9 mouse cellular contexts compared by ENCODE assay signal in the genomic region with DNA sequence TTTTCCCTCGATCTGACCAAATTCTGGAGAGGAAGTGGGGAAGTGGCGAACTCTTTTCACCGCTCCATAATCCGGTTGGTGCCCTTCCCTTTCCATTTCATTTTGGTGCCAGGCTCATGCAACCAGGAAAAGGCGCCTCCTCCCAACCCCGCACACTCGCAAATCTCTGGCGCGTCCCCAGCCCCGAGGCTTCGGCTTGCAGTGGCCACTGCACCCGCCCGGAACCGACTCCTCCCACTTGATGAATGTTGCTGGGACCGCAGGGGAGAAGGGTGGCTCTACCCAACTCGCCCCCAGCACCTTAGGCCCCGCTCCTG. TPM values are rescaled to one million over a fixed set of nuclear protein-coding genes. Genes with fewer than 3 reads are reported as not detected.
DNase-seq lines count a peak whose midpoint lies in the region; ATAC-seq and TF ChIP-seq lines count a peak whose summit lies in the region.
"Had no signal": no experiment of that assay in that cellular context is flagged by ENCODE, and none has a peak within 500 bp of the region (broad histone marks: within the 10 kb centered on the region; RNA-seq: fewer than 3 reads in every experiment).

No protein-coding gene starts in this region.

- peaks cover 53% of the 10 kb centered on the region for H3K79me2 ChIP-seq in macrophage (ENCODE audit: inconsistent target)

- H3K4me3 ChIP-seq in heart, embryonic 12.5 days: peak overlapping the region; percentile 81
- H3K4me3 ChIP-seq in G1E (ENCODE audit: low read depth, low read length) (peak overlapping the region; percentile 99), macrophage (ENCODE audit: inconsistent target) (peak overlapping the region; percentile 95)
- peak overlapping the region; percentile 75 for H3K4me3 ChIP-seq in forebrain, postnatal 0 days (ENCODE audit: low read depth, low read length)

- peaks cover 5% of the 10 kb centered on the region; the same call in 1 of the 2 replicates for H3K36me3 ChIP-seq in heart, embryonic 12.5 days
- H3K36me3 ChIP-seq in G1E (replicated peaks) (peaks cover 27% of the 10 kb centered on the region), macrophage (ENCODE audit: inconsistent target) (no peaks in the 10 kb centered on the region)
- no peaks in the 10 kb centered on the region for H3K36me3 ChIP-seq in forebrain, postnatal 0 days (ENCODE audit: insufficient read depth)

- no peak for DNase-seq in heart, postnatal 10 days
- no peak for DNase-seq in G1E (ENCODE audit: low spot score)
- no peak for DNase-seq in forebrain, postnatal 0 days
- DNase-seq in urinary bladder, postnatal 10 days (ENCODE audit: low spot score): no peak
- no peak for DNase-seq in thymus, postnatal 14 days
- DNase-seq in gastrocnemius, postnatal 36 days: no peak

- intact Hi-C loops in heart, postnatal 10 days (cut with DNase I): loop anchor here (1.0 kb wide), 1 partner anchor 18 kb away; no protein-coding TSS in a partner anchor
- intact Hi-C loops in gastrocnemius, postnatal 36 days (cut with DNase I): loop anchor here (5.0 kb wide), 1 partner anchor 53 kb away; a partner anchor contains a TSS

- peak overlapping the region; percentile 83 for H3K4me2 ChIP-seq in heart, embryonic 12.5 days
- peak overlapping the region; percentile 79 for H3K4me2 ChIP-seq in forebrain, postnatal 0 days (ENCODE audit: low read depth)

- no peak for ATAC-seq in heart, embryonic 12.5 days (ENCODE audit: insufficient number of reproducible peaks, low FRiP score)
- no peak for ATAC-seq in G1E (ENCODE audit: extremely low read depth, insufficient number of reproducible peaks, low FRiP score, poor library complexity, severe bottlenecking)
- ATAC-seq in forebrain, postnatal 0 days: no peak

- H3K9me3 ChIP-seq in heart, embryonic 12.5 days (replicated peaks): no peaks in the 10 kb centered on the region
- H3K9me3 ChIP-seq in G1E (replicated peaks): 0 out of 2 replicates have a peak, but pooled peaks cover 3% of the 10 kb centered on the region
- no peaks in the 10 kb centered on the region for H3K9me3 ChIP-seq in forebrain, postnatal 0 days (ENCODE audit: low read length)

- H3K27ac ChIP-seq in heart, embryonic 12.5 days (ENCODE audit: poor library complexity, severe bottlenecking): peak overlapping the region; percentile 91
- peak overlapping the region; percentile 93 for H3K27ac ChIP-seq in forebrain, postnatal 0 days (ENCODE audit: low read depth, low read length)
- H3K27ac ChIP-seq in macrophage: peak overlapping the region; percentile 75

- WGBS in heart, embryonic 12.5 days: 0% methylated on average over 17 of the region's 17 CpGs
- under 1% methylated on average over 16 of the region's 17 CpGs for WGBS in forebrain, postnatal 0 days
- 1% methylated on average over 17 of the region's 17 CpGs for WGBS in macrophage (ENCODE audit: missing documents)

- H3K4me1 ChIP-seq in heart, embryonic 12.5 days (replicated peaks): peaks cover 22% of the 10 kb centered on the region
- H3K4me1 ChIP-seq in G1E (ENCODE audit: insufficient read depth, low read depth, low read length): peaks cover 36% of the 10 kb centered on the region
- peaks cover 17% of the 10 kb centered on the region for H3K4me1 ChIP-seq in forebrain, postnatal 0 days (ENCODE audit: insufficient read depth)

- TF ChIP-seq CTCF in G1E (IDR thresholded peaks at IDR 0.05; ENCODE audit: low read depth, low read length): no peak
- TF ChIP-seq CTCF in forebrain, postnatal 0 days (IDR thresholded peaks at IDR 0.05; ENCODE audit: low read depth): no peak

- peak overlapping the region; percentile 89 for H3K9ac ChIP-seq in heart, embryonic 12.5 days
- H3K9ac ChIP-seq in forebrain, postnatal 0 days: peak overlapping the region; percentile 81

- no peaks in the 10 kb centered on the region for H3K27me3 ChIP-seq in heart, embryonic 12.5 days (replicated peaks)
- no peaks in the 10 kb centered on the region for H3K27me3 ChIP-seq in G1E (ENCODE audit: insufficient read depth, low read length)
- H3K27me3 ChIP-seq in forebrain, postnatal 0 days (ENCODE audit: insufficient read depth, low read length): no peaks in the 10 kb centered on the region

RNA-seq across cellular contexts. Expression of a gene that starts 0.7 kb away (rescaled TPM):
- polyA plus RNA-seq in heart, embryonic 12.5 days (2016; fragmentation: Nextera tagmentation; extraction: Ambion mirVana): 27.0 and 29.6 TPM in 2 replicates
- total RNA-seq in heart, postnatal 10 days (2021): 10 to 100 TPM; 16.8 to 17.8 TPM
- total RNA-seq in G1E (2014; fragmentation: Nextera tagmentation): 10.6 and 11.2 TPM in 2 replicates
- 32.1 and 40.1 TPM in 2 replicates for total RNA-seq in G1E (2017)
- 1.7 and 9.0 TPM in 2 replicates for polyA plus RNA-seq in G1E (2012)
- 15.0 and 18.2 TPM in 2 replicates for total RNA-seq in forebrain, postnatal 0 days (2014; rRNA removed)
- polyA plus RNA-seq in forebrain, postnatal 0 days (2015; fragmentation: Nextera tagmentation; extraction: Ambion mirVana): 16.5 and 20.4 TPM in 2 replicates
- total RNA-seq in macrophage (2018; cell fraction: chromatin; rRNA removed): 10 to 100 TPM in 24 of 26 experiments, 1 to 10 TPM in 2; 7.4 to 50.9 (median 32.4) TPM
- 10 to 100 TPM in 4 of 26 experiments, 1 to 10 TPM in 22; 4.6 to 10.9 (median 7.4) TPM for total RNA-seq in macrophage (2018; cell fraction: cytosol; rRNA removed)
- total RNA-seq in macrophage (2018; cell fraction: nucleus; rRNA removed): 10 to 100 TPM in 23 of 26 experiments, 1 to 10 TPM in 3; 6.0 to 41.4 (median 21.2) TPM
- polyA plus RNA-seq in macrophage (2018): 1.3 to 5.1 TPM (median 3.4 TPM) in 3 replicates
- total RNA-seq in gastrocnemius, postnatal 36 days (2021): 10 to 100 TPM in 1 of 2 experiments, 1 to 10 TPM in 1; 9.3 to 12.0 TPM

RNA-seq across cellular contexts. Expression of a gene that starts 0.7 kb away (rescaled TPM):
- polyA plus RNA-seq in heart, embryonic 12.5 days (2016; fragmentation: Nextera tagmentation; extraction: Ambion mirVana): 59.8 and 64.5 TPM in 2 replicates
- total RNA-seq in heart, postnatal 10 days (2021): 10 to 100 TPM; 33.8 to 34.6 TPM
- total RNA-seq in G1E (2014; fragmentation: Nextera tagmentation) (70.3 and 82.1 TPM in 2 replicates), G1E (2017) (28.2 and 29.5 TPM in 2 replicates)
- polyA plus RNA-seq in G1E (2012) (38.6 and 55.3 TPM in 2 replicates), macrophage (2018) (10.2 to 18.9 TPM (median 15.8 TPM) in 3 replicates)
- 29.2 and 30.9 TPM in 2 replicates for total RNA-seq in forebrain, postnatal 0 days (2014; rRNA removed)
- polyA plus RNA-seq in forebrain, postnatal 0 days (2015; fragmentation: Nextera tagmentation; extraction: Ambion mirVana): 45.9 and 46.6 TPM in 2 replicates
- total RNA-seq in macrophage (2018; cell fraction: chromatin; rRNA removed): 10 to 100 TPM; 16.7 to 82.1 (median 48.5) TPM
- 10 to 100 TPM in 23 of 26 experiments, 1 to 10 TPM in 3; 9.2 to 20.8 (median 13.5) TPM for total RNA-seq in macrophage (2018; cell fraction: cytosol; rRNA removed)
- 10 to 100 TPM; 16.2 to 64.4 (median 31.4) TPM for total RNA-seq in macrophage (2018; cell fraction: nucleus; rRNA removed)
- total RNA-seq in gastrocnemius, postnatal 36 days (2021): 10 to 100 TPM in 1 of 2 experiments, 1 to 10 TPM in 1; 6.6 to 10.5 TPM

RNA-seq across cellular contexts. Expression of a gene that starts 17.0 kb away (rescaled TPM):
- polyA plus RNA-seq in heart, embryonic 12.5 days (2016; fragmentation: Nextera tagmentation; extraction: Ambion mirVana): 39.8 and 46.8 TPM in 2 replicates
- total RNA-seq in heart, postnatal 10 days (2021): 10 to 100 TPM; 43.1 to 49.2 TPM
- total RNA-seq in G1E (2014; fragmentation: Nextera tagmentation) (50.8 and 72.4 TPM in 2 replicates), G1E (2017) (80.4 and 99.5 TPM in 2 replicates)
- polyA plus RNA-seq in G1E (2012) (3.6 and 19.9 TPM in 2 replicates), macrophage (2018) (12.7 to 21.9 TPM (median 16.4 TPM) in 3 replicates)
- 106 and 145 TPM in 2 replicates for total RNA-seq in forebrain, postnatal 0 days (2014; rRNA removed)
- 45.0 and 56.9 TPM in 2 replicates for polyA plus RNA-seq in forebrain, postnatal 0 days (2015; fragmentation: Nextera tagmentation; extraction: Ambion mirVana)
- total RNA-seq in macrophage (2018; cell fraction: chromatin; rRNA removed): 100 to 1,000 TPM in 21 of 26 experiments, 10 to 100 TPM in 5; 75.1 to 226 (median 155) TPM
- total RNA-seq in macrophage (2018; cell fraction: cytosol; rRNA removed): 10 to 100 TPM; 16.1 to 28.3 (median 21.0) TPM
- total RNA-seq in macrophage (2018; cell fraction: nucleus; rRNA removed): 100 to 1,000 TPM in 7 of 26 experiments, 10 to 100 TPM in 19; 45.8 to 147 (median 76.8) TPM
- total RNA-seq in gastrocnemius, postnatal 36 days (2021): 10 to 100 TPM; 28.3 to 31.0 TPM

RNA-seq across cellular contexts. Expression of a gene that starts 28.4 kb away (rescaled TPM):
- polyA plus RNA-seq in heart, embryonic 12.5 days (2016; fragmentation: Nextera tagmentation; extraction: Ambion mirVana): 33.9 and 34.5 TPM in 2 replicates
- 10 to 100 TPM; 36.0 to 36.9 TPM for total RNA-seq in heart, postnatal 10 days (2021)
- total RNA-seq in G1E (2014; fragmentation: Nextera tagmentation) (17.3 and 20.6 TPM in 2 replicates), G1E (2017) (30.1 and 31.2 TPM in 2 replicates)
- polyA plus RNA-seq in G1E (2012) (61.4 and 69.4 TPM in 2 replicates), macrophage (2018) (17.8 to 37.0 TPM (median 27.6 TPM) in 3 replicates)
- 27.3 and 35.4 TPM in 2 replicates for total RNA-seq in forebrain, postnatal 0 days (2014; rRNA removed)
- 41.7 and 44.3 TPM in 2 replicates for polyA plus RNA-seq in forebrain, postnatal 0 days (2015; fragmentation: Nextera tagmentation; extraction: Ambion mirVana)
- total RNA-seq in macrophage (2018; cell fraction: chromatin; rRNA removed): 100 to 1,000 TPM in 2 of 26 experiments, 10 to 100 TPM in 24; 13.2 to 120 (median 62.1) TPM
- total RNA-seq in macrophage (2018; cell fraction: cytosol; rRNA removed): 10 to 100 TPM; 18.0 to 32.4 (median 22.2) TPM
- 10 to 100 TPM in 25 of 26 experiments, 1 to 10 TPM in 1; 8.2 to 42.1 (median 23.8) TPM for total RNA-seq in macrophage (2018; cell fraction: nucleus; rRNA removed)
- 10 to 100 TPM; 19.9 to 24.5 TPM for total RNA-seq in gastrocnemius, postnatal 36 days (2021)

RNA-seq across cellular contexts. Expression of a gene that starts 28.5 kb away (rescaled TPM):
- polyA plus RNA-seq in heart, embryonic 12.5 days (2016; fragmentation: Nextera tagmentation; extraction: Ambion mirVana): 0.05 TPM in 1 of 2 replicates, not detected in the other
- total RNA-seq in heart, postnatal 10 days (2021): not detected
- total RNA-seq in G1E (2014; fragmentation: Nextera tagmentation): not detected in 2 replicates
- 0.05 and 0.06 TPM in 2 replicates for total RNA-seq in G1E (2017)
- 0.03 TPM in 1 of 2 replicates, not detected in the other for polyA plus RNA-seq in G1E (2012)
- total RNA-seq in forebrain, postnatal 0 days (2014; rRNA removed): 0.92 and 1.1 TPM in 2 replicates
- polyA plus RNA-seq in forebrain, postnatal 0 days (2015; fragmentation: Nextera tagmentation; extraction: Ambion mirVana): 0.80 and 1.2 TPM in 2 replicates
- total RNA-seq in macrophage (2018; cell fraction: chromatin; rRNA removed): under 1 TPM in 1 of 26 experiments, not detected in 25; 0.23 TPM
- total RNA-seq in macrophage (2018; cell fraction: cytosol; rRNA removed): under 1 TPM in 19 of 26 experiments, not detected in 7; 0.04 to 0.13 (median 0.09) TPM
- under 1 TPM in 2 of 26 experiments, not detected in 24; 0.17 to 0.32 TPM for total RNA-seq in macrophage (2018; cell fraction: nucleus; rRNA removed)
- 0.07 to 0.10 TPM in 2 of 3 replicates, not detected in the other for polyA plus RNA-seq in macrophage (2018)
- not detected for total RNA-seq in gastrocnemius, postnatal 36 days (2021)
- total RNA-seq: hematopoietic stem cell, adult 5-6 weeks had no signal
